Mouse (Mus musculus) C2C12 (cell line): ENCODE results near the gene Palmd.

ENCODE experiments used
- CEBPB ChIP-seq: IDR thresholded peaks from one replicate; pipeline ENCODE4 v1.6.1; 2011; ENCODE audit warnings: low read depth, mild to moderate bottlenecking, control low read depth, moderate library complexity
- CTCF ChIP-seq: IDR thresholded peaks from one replicate; pipeline ENCODE4 v1.5.1; 2011; ENCODE audit not compliant: control insufficient read depth, insufficient read depth, insufficient read length
- MAX ChIP-seq: IDR thresholded peaks from one replicate; pipeline ENCODE4 v1.6.1; 2011; ENCODE audit warnings: mild to moderate bottlenecking, control low read depth
- MYOD1 ChIP-seq: IDR thresholded peaks from one replicate; pipeline ENCODE4 v1.6.1; 2011; ENCODE audit warnings: low read depth; ENCODE audit not compliant: control insufficient read depth, insufficient read length
- MYOG ChIP-seq: IDR thresholded peaks from one replicate; pipeline ENCODE4 v1.6.1; 2011; ENCODE audit not compliant: control insufficient read depth, insufficient read length; ENCODE audit errors: extremely low read depth
- USF1 ChIP-seq: IDR thresholded peaks from one replicate; pipeline ENCODE4 v1.6.1; 2011; ENCODE audit warnings: low read depth, mild to moderate bottlenecking, control low read depth, moderate library complexity

- TF ChIP-seq CTCF, result no peak
- TF ChIP-seq USF1, result no peak
- no peak for TF ChIP-seq MAX
- TF ChIP-seq MYOD1, result no peak
- no peak for TF ChIP-seq MYOG
- TF ChIP-seq CEBPB, result no peak
Observed at GRCm38 (mm10) chr3:116936934-116937691, 31.7 kb downstream of the Palmd start.
